Mouse (Mus musculus): ENCODE data around the gene Olfr520.

GRCm38 (mm10) chr7:99739276-99739675, 9.2 kb downstream of the Olfr520 start:
- TF ChIP-seq CTCF (IDR thresholded peaks at IDR 0.05; ENCODE audit: extremely low read depth, insufficient read depth, insufficient read length, insufficient replicate concordance) (no peak), POLR2A (IDR thresholded peaks at IDR 0.05; ENCODE audit: low read depth, low read length) (no peak)

Measured in spleen, adult 2 months (tissue).